Mouse (Mus musculus): ENCODE measurements around the gene Ugt1a10. TPM values are rescaled to one million over a fixed set of nuclear protein-coding genes. Genes with fewer than 3 reads are reported as not detected.

The Ugt1a10 gene
- polyA plus RNA-seq, 1 experiment from 2014 or later = not detected

DNA sequence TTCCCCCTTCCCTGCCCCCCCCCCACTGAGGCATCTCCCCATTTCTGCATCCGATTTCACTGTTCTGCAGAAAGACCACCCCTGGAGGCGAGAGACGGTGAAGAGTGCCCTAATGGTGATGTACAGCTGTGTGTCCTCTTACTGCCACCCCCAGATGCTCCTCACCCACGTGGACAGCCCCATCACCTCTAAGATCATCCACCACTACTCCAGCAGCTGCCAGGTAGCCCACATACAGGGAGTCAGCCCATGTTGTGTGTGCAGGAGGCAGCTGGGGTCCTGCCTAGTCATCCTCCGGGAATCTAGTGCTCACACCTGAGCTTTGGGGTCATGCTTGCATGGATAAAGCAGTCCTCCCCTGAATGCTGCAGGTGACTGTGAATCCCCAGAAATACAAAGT, 188.7 kb downstream of the Ugt1a10 start:
- Histone ChIP-seq H3K27ac (ENCODE audit: low read length) (no peak overlapping the region), H3K27me3 (ENCODE audit: control insufficient read depth, insufficient read depth, low read depth, low read length) (no peaks in the 10 kb centered on the region), H3K9ac (ENCODE audit: low read depth, low read length) (no peak overlapping the region), H3K4me3 (ENCODE audit: low read depth, low read length) (no peak overlapping the region), H3K4me2 (ENCODE audit: low read length) (no peak overlapping the region), H3K4me1 (ENCODE audit: control insufficient read depth, insufficient read depth, low read length) (no peaks in the 10 kb centered on the region), H3K36me3 (ENCODE audit: control insufficient read depth, insufficient read depth, low read length) (no peaks in the 10 kb centered on the region), H3K9me3 (replicated peaks; ENCODE audit: control insufficient read depth, low read length, poor library complexity, severe bottlenecking) (peaks cover 97% of the 10 kb centered on the region)
- WGBS = 66% methylated on average over 5 of the region's 5 CpGs
- no peak for ATAC-seq

DNA sequence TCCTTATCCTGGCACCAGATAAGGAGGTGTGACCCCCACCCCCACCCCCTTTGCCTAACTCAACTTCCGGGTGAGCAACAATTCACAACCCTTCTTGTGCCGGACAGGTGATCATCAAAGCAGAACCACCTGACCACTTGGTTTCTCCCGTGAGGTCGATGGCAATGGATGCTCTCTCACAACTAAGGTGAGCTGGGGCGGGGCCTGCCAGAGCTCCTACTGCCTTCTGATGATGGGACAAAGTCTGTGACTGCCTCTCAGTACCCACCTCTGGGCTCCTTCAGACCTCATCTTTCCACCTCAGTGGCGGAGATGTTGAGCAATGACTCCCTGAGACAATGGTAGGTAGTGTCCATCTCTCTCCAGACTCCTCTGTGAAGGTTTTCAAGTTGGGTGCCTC, 190.7 kb downstream of the Ugt1a10 start:
- Histone ChIP-seq H3K27ac (ENCODE audit: low read length) (no peak overlapping the region), H3K4me2 (ENCODE audit: low read length) (no peak overlapping the region), H3K36me3 (ENCODE audit: control insufficient read depth, insufficient read depth, low read length) (no peaks in the 10 kb centered on the region), H3K9ac (ENCODE audit: low read depth, low read length) (no peak overlapping the region), H3K9me3 (replicated peaks; ENCODE audit: control insufficient read depth, low read length, poor library complexity, severe bottlenecking) (peaks cover 97% of the 10 kb centered on the region), H3K27me3 (ENCODE audit: control insufficient read depth, insufficient read depth, low read depth, low read length) (no peaks in the 10 kb centered on the region), H3K4me1 (ENCODE audit: control insufficient read depth, insufficient read depth, low read length) (no peaks in the 10 kb centered on the region), H3K4me3 (ENCODE audit: low read depth, low read length) (no peak overlapping the region)
- WGBS = 77% methylated on average over 6 of the region's 6 CpGs
- ATAC-seq = no peak

GRCm38 (mm10) chr1:88246386-88246785, 191.2 kb downstream of the Ugt1a10 start:
- Histone ChIP-seq H3K27ac (ENCODE audit: low read length) (no peak overlapping the region), H3K9me3 (replicated peaks; ENCODE audit: control insufficient read depth, low read length, poor library complexity, severe bottlenecking) (peaks cover 98% of the 10 kb centered on the region), H3K4me1 (ENCODE audit: control insufficient read depth, insufficient read depth, low read length) (no peaks in the 10 kb centered on the region), H3K27me3 (ENCODE audit: control insufficient read depth, insufficient read depth, low read depth, low read length) (no peaks in the 10 kb centered on the region), H3K4me3 (ENCODE audit: low read depth, low read length) (no peak overlapping the region), H3K9ac (ENCODE audit: low read depth, low read length) (no peak overlapping the region), H3K36me3 (ENCODE audit: control insufficient read depth, insufficient read depth, low read length) (no peaks in the 10 kb centered on the region), H3K4me2 (ENCODE audit: low read length) (no peak overlapping the region)
- 46% methylated on average over 6 of the region's 6 CpGs for WGBS
- ATAC-seq = no peak

DNA sequence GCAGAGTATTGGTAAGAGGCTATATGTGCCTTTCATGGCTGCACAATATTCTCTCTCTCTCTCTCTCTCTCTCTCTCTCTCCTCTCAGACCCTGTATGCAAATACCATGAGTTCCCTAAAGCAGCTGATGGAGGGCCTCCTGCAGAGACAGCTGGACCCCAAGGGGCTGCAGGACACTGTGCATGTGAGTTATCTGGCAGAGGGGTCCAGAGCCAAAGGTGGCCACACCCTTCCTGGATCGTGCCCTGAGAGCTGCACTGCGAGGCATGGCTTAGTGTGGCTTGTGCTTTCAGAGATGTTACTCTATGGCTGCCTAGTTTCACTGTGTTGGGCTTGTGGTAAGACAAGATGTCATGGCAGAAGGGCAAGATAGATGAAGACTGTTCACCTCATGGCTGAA, 192.5 kb downstream of the Ugt1a10 start:
- no peak overlapping the region for H3K27ac ChIP-seq (ENCODE audit: low read length)
- no peak for ATAC-seq
- no peak overlapping the region for H3K4me2 ChIP-seq (ENCODE audit: low read length)
- peaks cover 94% of the 10 kb centered on the region for H3K9me3 ChIP-seq (replicated peaks; ENCODE audit: control insufficient read depth, low read length, poor library complexity, severe bottlenecking)
- no peaks in the 10 kb centered on the region for H3K36me3 ChIP-seq (ENCODE audit: control insufficient read depth, insufficient read depth, low read length)
- H3K4me1 ChIP-seq (ENCODE audit: control insufficient read depth, insufficient read depth, low read length) = no peaks in the 10 kb centered on the region
- 59% methylated on average over 2 of the region's 2 CpGs for WGBS
- H3K27me3 ChIP-seq (ENCODE audit: control insufficient read depth, insufficient read depth, low read depth, low read length) = no peaks in the 10 kb centered on the region
- H3K9ac ChIP-seq (ENCODE audit: low read depth, low read length) = no peak overlapping the region
- H3K4me3 ChIP-seq (ENCODE audit: low read depth, low read length) = no peak overlapping the region

- H3K4me1 ChIP-seq (ENCODE audit: control insufficient read depth, insufficient read depth, low read length) = no peaks in the 10 kb centered on the region
- H3K4me2 ChIP-seq (ENCODE audit: low read length) = no peak overlapping the region
- no peaks in the 10 kb centered on the region for H3K36me3 ChIP-seq (ENCODE audit: control insufficient read depth, insufficient read depth, low read length)
- peaks cover 90% of the 10 kb centered on the region for H3K9me3 ChIP-seq (replicated peaks; ENCODE audit: control insufficient read depth, low read length, poor library complexity, severe bottlenecking)
- H3K27me3 ChIP-seq (ENCODE audit: control insufficient read depth, insufficient read depth, low read depth, low read length) = no peaks in the 10 kb centered on the region
- no peak overlapping the region for H3K4me3 ChIP-seq (ENCODE audit: low read depth, low read length)
- no peak overlapping the region for H3K9ac ChIP-seq (ENCODE audit: low read depth, low read length)
- WGBS = 73% methylated on average over 4 of the region's 4 CpGs
- no peak overlapping the region for H3K27ac ChIP-seq (ENCODE audit: low read length)
- ATAC-seq = no peak
Observed at GRCm38 (mm10) chr1:88248658-88249057, 193.5 kb downstream of the Ugt1a10 start.

- WGBS = 77% methylated on average over 7 of the region's 7 CpGs
- H3K27me3 ChIP-seq (ENCODE audit: control insufficient read depth, insufficient read depth, low read depth, low read length) = no peaks in the 10 kb centered on the region
- no peak overlapping the region for H3K9ac ChIP-seq (ENCODE audit: low read depth, low read length)
- no peak for ATAC-seq
- H3K4me1 ChIP-seq (ENCODE audit: control insufficient read depth, insufficient read depth, low read length) = no peaks in the 10 kb centered on the region
- no peaks in the 10 kb centered on the region for H3K36me3 ChIP-seq (ENCODE audit: control insufficient read depth, insufficient read depth, low read length)
- no peak overlapping the region for H3K4me3 ChIP-seq (ENCODE audit: low read depth, low read length)
- no peak overlapping the region for H3K4me2 ChIP-seq (ENCODE audit: low read length)
- H3K9me3 ChIP-seq (replicated peaks; ENCODE audit: control insufficient read depth, low read length, poor library complexity, severe bottlenecking) = peaks cover 85% of the 10 kb centered on the region
- no peak overlapping the region for H3K27ac ChIP-seq (ENCODE audit: low read length)
Observed at GRCm38 (mm10) chr1:88249596-88249995, 194.4 kb downstream of the Ugt1a10 start.

DNA sequence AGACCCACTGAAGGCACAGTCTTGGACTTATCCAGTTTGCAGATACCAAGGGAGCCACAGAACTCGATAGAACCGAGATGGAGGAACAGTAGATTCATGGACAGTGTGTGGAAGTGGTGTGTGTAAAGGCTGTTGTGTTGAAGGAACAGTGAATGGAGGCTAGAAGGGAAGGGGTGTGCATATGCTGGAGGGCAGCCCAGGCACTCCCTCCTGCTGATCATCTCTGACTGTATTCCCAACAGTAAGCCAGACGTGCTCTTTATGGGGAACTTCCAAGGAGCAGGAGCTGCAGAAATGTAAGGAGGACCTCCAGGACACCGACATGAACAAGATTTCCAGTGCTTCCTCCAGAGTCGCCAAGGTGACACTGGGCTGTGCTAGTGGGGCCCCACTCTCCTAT, 194.8 kb downstream of the Ugt1a10 start:
- Histone ChIP-seq H3K9ac (ENCODE audit: low read depth, low read length) (no peak overlapping the region), H3K4me3 (ENCODE audit: low read depth, low read length) (no peak overlapping the region), H3K4me1 (ENCODE audit: control insufficient read depth, insufficient read depth, low read length) (no peaks in the 10 kb centered on the region), H3K4me2 (ENCODE audit: low read length) (no peak overlapping the region), H3K27ac (ENCODE audit: low read length) (no peak overlapping the region), H3K36me3 (ENCODE audit: control insufficient read depth, insufficient read depth, low read length) (no peaks in the 10 kb centered on the region), H3K9me3 (replicated peaks; ENCODE audit: control insufficient read depth, low read length, poor library complexity, severe bottlenecking) (peaks cover 85% of the 10 kb centered on the region), H3K27me3 (ENCODE audit: control insufficient read depth, insufficient read depth, low read depth, low read length) (no peaks in the 10 kb centered on the region)
- ATAC-seq = no peak
- 85% methylated on average over 5 of the region's 5 CpGs for WGBS

- no peak overlapping the region for H3K4me2 ChIP-seq (ENCODE audit: low read length)
- H3K9me3 ChIP-seq (replicated peaks; ENCODE audit: control insufficient read depth, low read length, poor library complexity, severe bottlenecking) = peaks cover 80% of the 10 kb centered on the region
- no peak overlapping the region for H3K4me3 ChIP-seq (ENCODE audit: low read depth, low read length)
- no peak for ATAC-seq
- no peak overlapping the region for H3K9ac ChIP-seq (ENCODE audit: low read depth, low read length)
- H3K27ac ChIP-seq (ENCODE audit: low read length) = no peak overlapping the region
- no peaks in the 10 kb centered on the region for H3K36me3 ChIP-seq (ENCODE audit: control insufficient read depth, insufficient read depth, low read length)
- no peaks in the 10 kb centered on the region for H3K27me3 ChIP-seq (ENCODE audit: control insufficient read depth, insufficient read depth, low read depth, low read length)
- no peaks in the 10 kb centered on the region for H3K4me1 ChIP-seq (ENCODE audit: control insufficient read depth, insufficient read depth, low read length)
- WGBS = 74% methylated on average over 8 of the region's 8 CpGs
Observed at GRCm38 (mm10) chr1:88253106-88253505, 197.9 kb downstream of the Ugt1a10 start.

GRCm38 (mm10) chr1:88253540-88253939, 198.4 kb downstream of the Ugt1a10 start:
- ATAC-seq = no peak
- no peaks in the 10 kb centered on the region for H3K36me3 ChIP-seq (ENCODE audit: control insufficient read depth, insufficient read depth, low read length)
- 73% methylated on average over 6 of the region's 6 CpGs for WGBS
- no peak overlapping the region for H3K4me3 ChIP-seq (ENCODE audit: low read depth, low read length)
- no peaks in the 10 kb centered on the region for H3K27me3 ChIP-seq (ENCODE audit: control insufficient read depth, insufficient read depth, low read depth, low read length)
- no peak overlapping the region for H3K9ac ChIP-seq (ENCODE audit: low read depth, low read length)
- H3K4me1 ChIP-seq (ENCODE audit: control insufficient read depth, insufficient read depth, low read length) = no peaks in the 10 kb centered on the region
- no peak overlapping the region for H3K4me2 ChIP-seq (ENCODE audit: low read length)
- H3K27ac ChIP-seq (ENCODE audit: low read length) = no peak overlapping the region
- peaks cover 76% of the 10 kb centered on the region for H3K9me3 ChIP-seq (replicated peaks; ENCODE audit: control insufficient read depth, low read length, poor library complexity, severe bottlenecking)
